In genomic region chr17:32165266-32165802, GRCm38 (mm10) we compare ENCODE assay signal across 8 mouse cellular contexts. TPM values are rescaled to one million over a fixed set of nuclear protein-coding genes. Genes with fewer than 3 reads are reported as not detected.
DNase-seq lines count a peak whose midpoint lies in the region; ATAC-seq and TF ChIP-seq lines count a peak whose summit lies in the region.

No protein-coding gene starts in this region.

- peaks cover 10% of the 10 kb centered on the region for H3K27me3 ChIP-seq in heart, embryonic 12.5 days (replicated peaks)
- H3K27me3 ChIP-seq in forebrain, embryonic 10.5 days (ENCODE audit: poor library complexity, severe bottlenecking): peaks cover 35% of the 10 kb centered on the region
- no peaks in the 10 kb centered on the region for H3K27me3 ChIP-seq in intestine, postnatal 0 days (replicated peaks; ENCODE audit: control insufficient read depth, insufficient read depth, low read length)

- WGBS in heart, embryonic 12.5 days: 5% methylated on average over 9 of the region's 9 CpGs
- WGBS in forebrain, embryonic 10.5 days: 4% methylated on average over 9 of the region's 9 CpGs
- 12% methylated on average over 9 of the region's 9 CpGs for WGBS in intestine, postnatal 0 days

- intact Hi-C loops in heart, postnatal 25 days (cut with DNase I): no loop called here

- no peak for DNase-seq in heart, postnatal 25 days (ENCODE audit: low spot score)
- DNase-seq in forebrain, embryonic 10.5 days (ENCODE audit: extremely low spot score, low spot score): no peak
- peak; percentile 42 for DNase-seq in naive thymus-derived CD4-positive, alpha-beta T cell, adult 2 months (ENCODE audit: low read depth)
- DNase-seq in c-Kit-positive CD71-positive TER-119-positive erythroid progenitor cells, embryonic 14.5 days (ENCODE audit: low spot score): no peak
- DNase-seq in cerebellum, postnatal 4 days (ENCODE audit: low spot score in 2 of 2): no peak
- DNase-seq in natural killer cell, adult 2 months (ENCODE audit: low spot score in 2 of 2): no peak

- no peaks in the 10 kb centered on the region for H3K9me3 ChIP-seq in heart, embryonic 12.5 days (replicated peaks)
- no peaks in the 10 kb centered on the region for H3K9me3 ChIP-seq in forebrain, embryonic 10.5 days
- no peaks in the 10 kb centered on the region for H3K9me3 ChIP-seq in intestine, postnatal 0 days (ENCODE audit: control insufficient read depth)

- H3K27ac ChIP-seq in heart, embryonic 12.5 days (ENCODE audit: poor library complexity, severe bottlenecking): peak overlapping the region; percentile 80
- H3K27ac ChIP-seq in forebrain, embryonic 10.5 days: peak overlapping the region; percentile 98
- H3K27ac ChIP-seq in intestine, postnatal 0 days (ENCODE audit: low read depth, low read length): no peak overlapping the region

- H3K4me1 ChIP-seq in heart, embryonic 12.5 days (replicated peaks): peaks cover 46% of the 10 kb centered on the region
- H3K4me1 ChIP-seq in forebrain, embryonic 10.5 days: peaks cover 66% of the 10 kb centered on the region
- peaks cover 11% of the 10 kb centered on the region; the same call in 1 of the 2 replicates for H3K4me1 ChIP-seq in intestine, postnatal 0 days (replicated peaks; ENCODE audit: control insufficient read depth, insufficient read depth, low read length)

- H3K4me3 ChIP-seq in heart, embryonic 12.5 days: peak overlapping the region; percentile 75
- H3K4me3 ChIP-seq in forebrain, embryonic 10.5 days: peak overlapping the region; percentile 81
- peak overlapping the region; percentile 54 for H3K4me3 ChIP-seq in intestine, postnatal 0 days (ENCODE audit: low read depth, low read length)

- peak overlapping the region; percentile 82 for H3K9ac ChIP-seq in heart, embryonic 12.5 days
- peak overlapping the region; percentile 45; the same call in 1 of the 2 replicates for H3K9ac ChIP-seq in intestine, postnatal 0 days (ENCODE audit: low read depth, low read length)

- TF ChIP-seq CTCF in intestine, postnatal 0 days (IDR thresholded peaks at IDR 0.05; ENCODE audit: low read depth): no peak

- peak overlapping the region; percentile 83 for H3K4me2 ChIP-seq in heart, embryonic 12.5 days
- H3K4me2 ChIP-seq in intestine, postnatal 0 days (replicated peaks; ENCODE audit: low read depth): peak overlapping the region; percentile 98

- ATAC-seq in heart, embryonic 12.5 days (ENCODE audit: insufficient number of reproducible peaks, low FRiP score): peak; percentile 65
- no peak for ATAC-seq in intestine, postnatal 0 days

- H3K36me3 ChIP-seq in heart, embryonic 12.5 days: no peaks in the 10 kb centered on the region
- peaks cover 24% of the 10 kb centered on the region for H3K36me3 ChIP-seq in forebrain, embryonic 10.5 days (replicated peaks)
- H3K36me3 ChIP-seq in intestine, postnatal 0 days (ENCODE audit: control insufficient read depth, insufficient read depth): no peaks in the 10 kb centered on the region

RNA-seq across cellular contexts. Expression of gene Notch3, which starts 1.3 kb away (rescaled TPM):
- polyA plus RNA-seq in heart, embryonic 12.5 days (2016; fragmentation: Nextera tagmentation; extraction: Ambion mirVana): 8.0 and 10.6 TPM in 2 replicates
- 10 to 100 TPM; 23.4 to 31.1 TPM for total RNA-seq in heart, postnatal 25 days (2021)
- 24.4 and 25.7 TPM in 2 replicates for polyA plus RNA-seq in forebrain, embryonic 10.5 days (2016; fragmentation: Nextera tagmentation; extraction: Ambion mirVana)
- 2.0 and 2.3 TPM in 2 replicates for polyA plus RNA-seq in intestine, postnatal 0 days (2015; fragmentation: Nextera tagmentation; extraction: Ambion mirVana)

RNA-seq across cellular contexts. Expression of gene Ephx3, which starts 24.0 kb away (rescaled TPM):
- polyA plus RNA-seq in heart, embryonic 12.5 days (2016; fragmentation: Nextera tagmentation; extraction: Ambion mirVana): 0.09 TPM in 1 of 2 replicates, not detected in the other
- total RNA-seq in heart, postnatal 25 days (2021): 1 to 10 TPM; 1.3 TPM
- 0.09 and 0.20 TPM in 2 replicates for polyA plus RNA-seq in forebrain, embryonic 10.5 days (2016; fragmentation: Nextera tagmentation; extraction: Ambion mirVana)
- polyA plus RNA-seq in intestine, postnatal 0 days (2015; fragmentation: Nextera tagmentation; extraction: Ambion mirVana): not detected in 2 replicates
